Mouse (Mus musculus): Measurements from ENCODE around the gene Agl. TPM values are rescaled to one million over a fixed set of nuclear protein-coding genes. Genes with fewer than 3 reads are reported as not detected.
"Not testable (repeated sequence)": the region's sequence is repeated elsewhere in the genome, so short reads cannot be mapped to it uniquely, and the experiment has no call there.

The Agl gene
- polyA plus RNA-seq, 1 experiment from 2014 or later, result 23.5 TPM

DNA sequence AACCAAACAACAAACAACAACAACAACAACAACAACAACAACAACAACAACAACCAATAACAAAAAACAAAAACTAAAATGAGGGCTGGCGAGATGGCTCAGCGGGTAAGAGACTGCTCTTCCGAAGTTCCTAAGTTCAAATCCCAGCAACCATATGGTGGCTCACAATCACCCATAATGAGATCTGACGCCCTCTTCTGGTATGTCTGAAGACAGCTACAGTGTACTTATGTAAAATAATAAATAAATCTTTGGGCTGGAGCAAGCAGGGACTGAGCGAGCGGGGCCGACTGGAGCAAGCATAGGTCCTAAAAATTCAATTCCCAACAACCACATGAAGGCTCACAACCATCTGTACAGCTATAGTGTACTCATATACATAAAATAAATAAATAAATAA, 60.3 kb downstream of the Agl start:
- not testable (repeated sequence) for H3K27me3 ChIP-seq; H3K27ac ChIP-seq (replicated peaks); H3K9me3 ChIP-seq (replicated peaks); H3K4me2 ChIP-seq (replicated peaks); H3K9ac ChIP-seq; ATAC-seq (ENCODE audit: insufficient number of reproducible peaks, low FRiP score, low TSS enrichment, low read depth); H3K4me1 ChIP-seq; H3K4me3 ChIP-seq (replicated peaks)
- 89% methylated on average over 7 of the region's 7 CpGs for WGBS
- peaks cover 15% of the 10 kb centered on the region for H3K36me3 ChIP-seq

DNA sequence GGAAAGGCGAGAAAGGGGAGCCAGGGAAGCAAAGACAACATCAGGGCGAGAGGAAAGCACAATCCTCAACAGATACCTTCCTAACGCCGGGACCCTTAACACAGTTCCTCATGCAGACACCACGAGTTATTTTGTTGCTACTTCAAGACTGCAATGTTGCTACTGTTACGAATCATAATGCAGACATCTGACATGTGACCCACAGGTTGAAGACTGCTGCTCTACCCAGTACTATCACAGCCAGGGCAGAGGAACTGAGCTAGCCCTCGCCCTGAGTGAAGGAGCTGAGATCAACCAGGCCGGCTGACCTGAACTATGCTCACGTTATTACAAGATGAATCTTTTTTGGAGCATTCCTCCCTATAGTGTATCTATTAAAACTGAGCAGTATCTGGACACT, 67.0 kb downstream of the Agl start:
- H3K9ac ChIP-seq, result no peak overlapping the region
- ATAC-seq (ENCODE audit: insufficient number of reproducible peaks, low FRiP score, low TSS enrichment, low read depth), result no peak
- WGBS, result 84% methylated on average over 9 of the region's 9 CpGs

DNA sequence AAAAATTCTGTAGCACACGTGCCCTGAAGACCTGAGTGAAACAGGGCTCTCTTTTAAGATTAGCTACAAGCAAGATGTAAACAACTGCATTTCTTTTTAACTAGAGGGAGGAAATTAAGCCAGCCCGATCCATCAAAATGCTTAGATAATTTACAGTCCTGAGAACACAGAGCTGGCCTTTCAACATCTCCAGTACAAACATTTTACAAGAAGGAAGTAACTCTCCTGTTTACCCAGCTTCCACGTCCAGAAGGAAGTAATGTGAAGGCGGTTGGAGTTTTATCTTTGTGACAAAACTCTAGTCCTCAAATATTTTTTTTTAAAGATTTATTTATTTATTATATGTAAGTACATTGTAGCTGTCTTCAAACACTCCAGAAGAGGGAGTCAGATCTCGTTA, 67.9 kb downstream of the Agl start:
- Histone ChIP-seq H3K27me3 (no peaks in the 10 kb centered on the region), H3K4me3 (replicated peaks) (no peak overlapping the region), H3K9me3 (replicated peaks) (no peaks in the 10 kb centered on the region), H3K9ac (no peak overlapping the region), H3K4me1 (no peaks in the 10 kb centered on the region), H3K27ac (replicated peaks) (no peak overlapping the region), H3K36me3 (peaks cover 5% of the 10 kb centered on the region; the same call in 1 of the 2 replicates), H3K4me2 (replicated peaks) (no peak overlapping the region)
- no peak for ATAC-seq (ENCODE audit: insufficient number of reproducible peaks, low FRiP score, low TSS enrichment, low read depth)
- WGBS, result 86% methylated on average over 5 of the region's 5 CpGs

More for the DNA sequence above, 67.0 kb downstream of the Agl start:
- Histone ChIP-seq H3K4me2 (replicated peaks) (no peak overlapping the region), H3K36me3 (peaks cover 5% of the 10 kb centered on the region; the same call in 1 of the 2 replicates), H3K4me3 (replicated peaks) (no peak overlapping the region), H3K9me3 (replicated peaks) (no peaks in the 10 kb centered on the region), H3K4me1 (no peaks in the 10 kb centered on the region), H3K27me3 (no peaks in the 10 kb centered on the region), H3K27ac (replicated peaks) (no peak overlapping the region)

DNA sequence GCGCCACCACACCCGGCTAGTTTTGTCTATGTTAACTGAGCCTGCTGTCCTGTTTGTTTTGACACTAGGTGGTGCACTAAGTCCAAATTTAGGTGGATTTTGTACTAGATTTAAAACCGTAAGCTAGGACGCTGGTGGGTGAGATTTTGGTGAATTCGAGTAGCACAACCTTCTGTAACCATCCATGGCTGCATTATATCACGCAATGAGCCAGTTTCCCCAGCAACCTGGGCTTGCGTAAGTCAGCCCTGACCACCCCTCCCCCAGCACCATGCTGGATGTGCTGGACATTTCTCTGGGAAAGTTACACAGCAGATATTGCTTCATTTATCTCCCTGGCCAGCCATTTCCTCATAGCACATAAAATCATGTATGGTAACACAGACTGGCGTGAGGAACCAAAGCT, 70.6 kb downstream of the Agl start:
- H3K4me1 ChIP-seq, result no peaks in the 10 kb centered on the region
- no peak for ATAC-seq (ENCODE audit: insufficient number of reproducible peaks, low FRiP score, low TSS enrichment, low read depth)
- no peaks in the 10 kb centered on the region for H3K36me3 ChIP-seq
- H3K4me2 ChIP-seq (replicated peaks), result no peak overlapping the region
- no peak overlapping the region for H3K4me3 ChIP-seq (replicated peaks)
- no peaks in the 10 kb centered on the region for H3K27me3 ChIP-seq
- WGBS, result 75% methylated on average over 8 of the region's 8 CpGs
- no peak overlapping the region for H3K9ac ChIP-seq
- no peaks in the 10 kb centered on the region for H3K9me3 ChIP-seq (replicated peaks)
- no peak overlapping the region for H3K27ac ChIP-seq (replicated peaks)

DNA sequence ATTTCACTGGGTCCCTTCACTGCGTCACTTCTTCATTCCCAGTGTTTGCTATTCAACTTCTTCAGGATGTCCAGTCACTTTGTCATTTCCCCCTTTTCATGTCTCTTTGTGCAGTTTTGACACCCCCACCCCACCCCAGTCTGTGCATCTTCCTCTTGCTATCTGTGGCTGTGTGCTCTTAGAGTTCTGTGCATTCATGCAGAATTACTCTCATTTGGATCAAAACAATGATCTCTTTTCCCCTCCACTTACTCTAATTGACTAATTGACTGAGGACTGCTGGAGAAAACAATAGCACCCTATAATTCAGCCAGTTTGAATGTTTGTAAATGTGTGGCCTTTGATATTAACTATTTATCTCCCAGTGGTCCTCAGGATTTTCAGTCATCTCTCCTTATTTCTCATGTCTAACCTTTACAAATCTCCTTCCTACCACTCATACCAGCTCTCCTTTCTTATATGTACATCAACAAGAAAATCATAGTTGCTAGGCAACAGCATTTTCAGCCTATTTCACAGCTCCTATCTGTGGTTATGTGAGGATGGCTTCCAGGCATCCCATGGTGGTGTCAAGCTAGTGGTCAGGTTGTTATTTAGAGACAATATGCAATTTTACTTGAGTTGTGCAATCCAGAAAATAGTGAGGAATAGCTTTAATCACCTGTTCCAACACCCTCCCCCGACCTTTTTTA, 78.3 kb downstream of the Agl start:
- Histone ChIP-seq H3K4me1 (no peaks in the 10 kb centered on the region), H3K36me3 (no peaks in the 10 kb centered on the region), H3K27ac (replicated peaks) (no peak overlapping the region), H3K4me2 (replicated peaks) (no peak overlapping the region), H3K27me3 (no peaks in the 10 kb centered on the region), H3K4me3 (replicated peaks) (no peak overlapping the region), H3K9ac (no peak overlapping the region), H3K9me3 (replicated peaks) (no peaks in the 10 kb centered on the region)
- ATAC-seq (ENCODE audit: insufficient number of reproducible peaks, low FRiP score, low TSS enrichment, low read depth), result no peak
- 64% methylated on average over 2 of the region's 2 CpGs for WGBS

DNA sequence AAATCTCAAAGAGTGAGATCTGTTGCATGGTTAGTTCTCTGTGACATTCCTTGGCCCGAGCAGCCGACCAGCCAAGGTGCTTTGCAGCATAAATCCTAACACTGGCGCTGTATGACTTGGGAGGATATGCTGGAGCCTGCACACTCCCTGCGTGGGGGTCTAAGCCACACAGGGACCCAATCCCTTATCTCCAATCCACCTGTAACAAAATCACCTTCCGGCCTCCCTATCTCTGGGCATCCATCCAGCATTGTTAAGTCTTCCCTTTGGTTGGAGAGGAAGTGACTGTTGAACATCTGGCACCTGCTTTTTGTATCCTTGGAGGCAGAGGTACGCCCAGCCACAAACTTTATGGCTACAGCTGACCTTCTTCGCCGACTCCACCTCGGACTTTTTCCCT, 81.2 kb downstream of the Agl start:
- Histone ChIP-seq H3K36me3 (no peaks in the 10 kb centered on the region), H3K9me3 (replicated peaks) (no peaks in the 10 kb centered on the region), H3K27me3 (no peaks in the 10 kb centered on the region), H3K4me3 (replicated peaks) (no peak overlapping the region), H3K9ac (no peak overlapping the region), H3K4me1 (no peaks in the 10 kb centered on the region), H3K4me2 (replicated peaks) (no peak overlapping the region), H3K27ac (replicated peaks) (no peak overlapping the region)
- WGBS, result 67% methylated on average over 9 of the region's 9 CpGs
- no peak for ATAC-seq (ENCODE audit: insufficient number of reproducible peaks, low FRiP score, low TSS enrichment, low read depth)

DNA sequence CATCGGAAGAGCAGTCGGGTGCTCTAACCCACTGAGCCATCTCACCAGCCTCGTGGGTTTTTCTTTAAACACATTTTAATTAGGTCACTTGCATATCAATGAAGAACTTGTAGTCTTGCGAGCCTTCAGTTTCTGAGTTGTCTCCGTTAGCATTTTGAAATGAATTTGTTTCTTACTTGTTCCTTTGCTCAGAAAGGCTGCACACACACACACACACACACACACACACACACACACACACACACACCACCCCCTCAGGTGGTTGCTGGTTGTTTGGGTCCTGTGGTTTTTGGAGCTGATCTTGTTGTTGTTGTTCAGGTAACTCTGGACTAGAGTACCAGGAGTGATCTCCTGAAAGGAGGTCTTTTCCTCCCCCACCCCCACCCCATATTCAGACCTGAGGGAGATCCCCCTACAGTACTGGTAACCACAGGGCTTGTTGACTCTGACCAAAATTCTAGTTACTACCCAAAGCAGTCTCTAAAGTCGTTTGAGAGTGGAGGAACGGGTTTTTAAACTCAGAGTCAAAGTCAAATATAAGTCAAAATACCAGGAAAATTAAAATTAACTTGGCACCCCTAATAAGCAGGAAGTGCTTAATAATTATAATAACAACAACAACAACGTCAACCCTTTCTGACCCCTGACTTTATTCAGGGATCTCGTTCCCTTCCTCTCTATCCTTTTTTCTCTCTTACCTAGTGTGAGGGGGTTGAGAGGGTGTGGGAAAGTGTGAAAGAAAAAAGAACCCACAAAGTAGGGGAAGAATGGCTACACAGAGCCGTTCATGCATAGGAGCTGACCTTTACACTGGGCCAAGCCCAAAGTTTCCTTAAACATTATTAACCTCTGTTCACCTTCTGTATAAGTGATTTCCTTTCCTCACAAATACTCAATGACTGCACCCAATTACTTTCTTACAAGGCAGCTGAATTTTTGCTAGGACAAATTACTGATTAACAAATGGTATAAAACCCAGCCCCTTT, 84.2 kb downstream of the Agl start:
- no peak overlapping the region for H3K9ac ChIP-seq
- H3K4me3 ChIP-seq (replicated peaks), result no peak overlapping the region
- no peak overlapping the region for H3K27ac ChIP-seq (replicated peaks)
- H3K4me2 ChIP-seq (replicated peaks), result no peak overlapping the region
- H3K9me3 ChIP-seq (replicated peaks), result no peaks in the 10 kb centered on the region
- no peaks in the 10 kb centered on the region for H3K27me3 ChIP-seq
- no peak for ATAC-seq (ENCODE audit: insufficient number of reproducible peaks, low FRiP score, low TSS enrichment, low read depth)
- 58% methylated on average over 10 of the region's 10 CpGs for WGBS
- no peaks in the 10 kb centered on the region for H3K36me3 ChIP-seq
- H3K4me1 ChIP-seq, result no peaks in the 10 kb centered on the region

DNA sequence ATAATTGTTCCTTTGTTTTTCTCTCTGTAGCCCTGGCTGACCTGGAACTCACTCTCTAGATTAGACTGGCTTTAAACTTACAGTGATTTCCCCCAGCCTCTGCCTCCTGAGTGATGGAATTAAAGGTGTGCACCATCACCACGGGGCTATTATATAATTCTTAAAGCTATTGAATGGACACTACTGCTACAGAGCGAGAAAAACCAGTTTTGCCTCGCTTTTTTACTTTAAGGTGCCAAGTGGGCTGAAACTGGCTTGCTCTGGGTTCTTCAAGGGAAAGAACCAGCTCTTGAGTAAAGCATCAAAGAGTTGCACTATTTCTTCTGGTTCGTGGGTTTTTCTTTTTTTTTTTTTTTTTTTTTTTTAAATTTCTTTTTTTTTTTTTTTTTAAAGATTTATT, 85.0 kb downstream of the Agl start:
- WGBS, result 61% methylated on average over 4 of the region's 4 CpGs

DNA sequence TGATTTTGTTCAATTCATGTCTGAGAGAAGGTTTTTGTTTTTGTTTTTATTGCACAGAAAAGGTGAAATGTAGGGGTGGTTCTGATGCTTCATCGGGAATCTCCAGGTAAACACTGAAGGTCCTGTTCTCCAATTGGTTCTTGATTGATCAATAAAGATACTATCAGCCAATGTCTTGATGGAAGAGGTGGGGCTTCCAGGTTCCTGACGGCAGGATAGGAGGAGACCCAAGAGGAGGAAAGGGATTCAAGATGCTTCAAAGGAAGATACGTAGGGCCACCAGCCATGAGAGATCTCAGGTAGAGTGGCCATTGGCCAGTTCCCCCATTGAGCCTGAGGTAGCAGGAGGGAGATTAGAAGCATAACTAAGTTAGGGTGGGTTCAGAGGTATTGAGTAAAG, 89.0 kb downstream of the Agl start:
- 64% methylated on average over 3 of the region's 3 CpGs for WGBS
- no peak for ATAC-seq (ENCODE audit: insufficient number of reproducible peaks, low FRiP score, low TSS enrichment, low read depth)

More for the DNA sequence above, 85.0 kb downstream of the Agl start:
- no peaks in the 10 kb centered on the region for H3K27me3 ChIP-seq
- H3K9me3 ChIP-seq (replicated peaks), result no peaks in the 10 kb centered on the region
- H3K9ac ChIP-seq, result no peak overlapping the region
- H3K4me2 ChIP-seq (replicated peaks), result no peak overlapping the region
- H3K4me1 ChIP-seq, result no peaks in the 10 kb centered on the region
- H3K4me3 ChIP-seq (replicated peaks), result no peak overlapping the region
- ATAC-seq (ENCODE audit: insufficient number of reproducible peaks, low FRiP score, low TSS enrichment, low read depth), result no peak
- no peak overlapping the region for H3K27ac ChIP-seq (replicated peaks)
- no peaks in the 10 kb centered on the region for H3K36me3 ChIP-seq

DNA sequence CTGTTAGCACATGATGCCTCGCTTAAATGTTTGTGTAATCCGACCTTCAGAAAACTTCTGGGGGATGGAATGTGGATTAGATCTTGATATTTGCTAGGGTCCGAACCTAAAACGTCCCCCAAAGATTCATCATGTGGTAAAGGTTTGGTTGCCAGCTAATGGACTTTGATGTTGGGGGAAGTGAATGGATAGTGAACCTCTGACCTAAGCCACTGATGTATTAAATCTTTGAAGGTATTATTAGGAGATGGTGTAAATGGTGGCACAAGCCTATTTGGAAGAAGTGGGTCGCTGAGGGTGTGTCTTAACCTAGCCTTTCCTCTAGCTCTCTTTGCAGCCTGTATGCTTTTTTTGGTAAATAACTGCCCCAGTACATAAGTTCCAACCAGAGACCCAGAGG, 94.9 kb downstream of the Agl start:
- peak overlapping the region; percentile 97 for H3K4me3 ChIP-seq (replicated peaks)
- ATAC-seq (ENCODE audit: insufficient number of reproducible peaks, low FRiP score, low TSS enrichment, low read depth), result no peak
- no peak overlapping the region for H3K27ac ChIP-seq (replicated peaks)
- H3K9me3 ChIP-seq (replicated peaks), result no peaks in the 10 kb centered on the region
- H3K27me3 ChIP-seq, result no peaks in the 10 kb centered on the region
- 22% methylated on average over 5 of the region's 5 CpGs for WGBS
- H3K9ac ChIP-seq, result 0 out of 2 replicates have a peak overlapping the region, but pooled peaks have one; percentile 91
- peak overlapping the region; percentile 73 for H3K4me2 ChIP-seq (replicated peaks)
- peaks cover 10% of the 10 kb centered on the region for H3K4me1 ChIP-seq
- H3K36me3 ChIP-seq, result no peaks in the 10 kb centered on the region

More for the DNA sequence above, 89.0 kb downstream of the Agl start:
- Histone ChIP-seq H3K27me3 (no peaks in the 10 kb centered on the region), H3K4me3 (replicated peaks) (no peak overlapping the region), H3K9me3 (replicated peaks) (no peaks in the 10 kb centered on the region), H3K9ac (no peak overlapping the region), H3K4me1 (no peaks in the 10 kb centered on the region), H3K4me2 (replicated peaks) (no peak overlapping the region), H3K27ac (replicated peaks) (no peak overlapping the region), H3K36me3 (no peaks in the 10 kb centered on the region)

DNA sequence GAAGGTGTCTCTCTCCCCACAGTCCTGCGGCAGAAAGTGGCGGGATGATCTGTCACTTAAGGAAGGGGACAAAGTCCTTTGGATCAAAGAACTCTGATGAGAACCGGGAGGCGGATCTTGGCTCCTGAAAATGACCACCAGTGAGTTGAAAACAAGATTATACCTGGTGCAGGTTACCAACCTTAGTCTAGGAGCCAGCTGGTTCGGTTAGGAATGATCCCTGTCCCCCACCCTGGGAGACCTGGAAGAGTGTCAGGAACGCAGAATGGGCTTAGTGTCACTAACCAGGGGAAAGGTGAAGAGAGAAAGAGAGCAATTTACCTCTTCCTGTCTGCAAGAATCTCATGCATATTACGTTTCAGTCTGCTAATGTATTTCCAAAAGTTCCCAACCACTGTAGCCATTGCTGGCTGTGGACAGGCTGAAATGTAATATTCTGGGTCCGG, 95.5 kb downstream of the Agl start, which contains the start of gene Slc35a3:
TSS of gene Slc35a3 (minus strand) at position 396 of the 446 bp plus-strand sequence.
- Histone ChIP-seq H3K4me1 (peaks cover 10% of the 10 kb centered on the region), H3K4me3 (replicated peaks) (peak within 1 kb of the TSS; percentile 97), H3K27ac (replicated peaks) (peak within 1 kb of the TSS; percentile 78), H3K9me3 (replicated peaks) (no peaks in the 10 kb centered on the region), H3K27me3 (no peaks in the 10 kb centered on the region), H3K36me3 (no peaks in the 10 kb centered on the region), H3K4me2 (replicated peaks) (peak within 1 kb of the TSS; percentile 73), H3K9ac (peak within 1 kb of the TSS; percentile 91)
- ATAC-seq (ENCODE audit: insufficient number of reproducible peaks, low FRiP score, low TSS enrichment, low read depth), result peak; percentile 21; the same call in 1 of the 2 replicates
- 2% methylated on average over 8 of the region's 8 CpGs for WGBS

All from embryonic facial prominence, embryonic 15.5 days (tissue).